Mouse (Mus musculus) stomach, embryonic 16.5 days (tissue): ENCODE measurements around the gene Arap1. TPM values are rescaled to one million over a fixed set of nuclear protein-coding genes. Genes with fewer than 3 reads are reported as not detected.

Source experiments
- ATAC-seq: fragments of 200-750 bp; cut with Nextera tagmentation; 2 replicates; pipeline ENCODE4 v1.8.0; 2017; ENCODE audit warnings: moderate number of reproducible peaks, moderate TSS enrichment; ENCODE audit not compliant: insufficient read depth, low FRiP score
- H3K27ac ChIP-seq: fragments of 300-500 bp; sonication (generic); 2 replicates; pipeline ENCODE4 v1.5.1; 2014; ENCODE audit warnings: low read length
- H3K27me3 ChIP-seq: fragments of 300-500 bp; sonication (generic); 2 replicates; pipeline ENCODE4 v1.6.1; 2014; ENCODE audit warnings: low read length, control low read depth, mixed read lengths; ENCODE audit not compliant: control insufficient read depth, insufficient read depth
- H3K36me3 ChIP-seq: fragments of 300-500 bp; sonication (generic); 2 replicates; pipeline ENCODE4 v1.6.1; 2014; ENCODE audit warnings: low read length; ENCODE audit not compliant: control insufficient read depth, insufficient read depth
- H3K4me1 ChIP-seq: fragments of 300-500 bp; sonication (generic); 2 replicates; pipeline ENCODE4 v1.6.1; 2014; ENCODE audit warnings: low read length, control low read depth, mixed read lengths; ENCODE audit not compliant: control insufficient read depth, insufficient read depth
- H3K4me2 ChIP-seq: fragments of 300-500 bp; sonication (generic); 2 replicates; pipeline ENCODE4 v1.6.1; 2014; ENCODE audit warnings: low read depth, low read length, mixed read lengths
- H3K4me3 ChIP-seq: fragments of 300-500 bp; sonication (generic); replicated peaks from 2 replicates; pipeline ENCODE4 v1.5.1; 2014; ENCODE audit warnings: mild to moderate bottlenecking, low read length
- H3K9ac ChIP-seq: fragments of 300-500 bp; sonication (generic); 2 replicates; pipeline ENCODE4 v1.6.1; 2014; ENCODE audit warnings: low read length
- H3K9me3 ChIP-seq: fragments of 300-500 bp; sonication (generic); replicated peaks from 2 replicates; pipeline ENCODE4 v1.6.1; 2016; ENCODE audit warnings: low read length, control low read depth; ENCODE audit not compliant: control insufficient read depth
- WGBS: fragments of 180-500 bp; shearing (Covaris S2); extraction: QIAGEN DNeasy Blood & Tissue Kit; methylation state at CpG from one replicate; pipeline ENCODE4 v1.1.7; 2014; 5-methylcytosine and 5-hydroxymethylcytosine counted together
- polyA plus RNA-seq: library from polyadenylated mRNA; unstranded; fragments of >200 nt; fragmentation: Nextera tagmentation; extraction: Ambion mirVana; gene quantifications from 2 replicates; pipeline ENCODE4 v1.2.1, GENCODE M21; 2015

Arap1 gene
- polyA plus RNA-seq, 1 experiment from 2014 or later = 105 TPM

DNA sequence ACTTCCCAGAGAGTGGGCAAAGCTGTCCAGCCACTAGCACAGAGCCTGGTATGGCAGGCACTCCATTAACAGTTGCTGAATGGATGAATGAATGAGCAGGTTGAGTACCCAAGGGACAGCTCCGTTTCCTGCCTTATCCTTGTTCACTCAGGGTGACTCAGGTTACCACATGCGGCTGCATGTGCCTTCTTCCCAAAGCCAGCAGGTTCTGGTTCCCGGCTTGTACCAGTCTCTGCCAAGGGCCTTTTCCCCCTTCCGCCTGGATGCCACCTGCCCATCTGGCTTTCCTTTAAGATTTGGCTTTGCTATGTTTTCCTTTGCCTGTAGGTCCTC, 17.1 kb upstream of the Arap1 start:
- ATAC-seq = no peak
- no peak overlapping the region for H3K27ac ChIP-seq
- H3K4me1 ChIP-seq = peaks cover 28% of the 10 kb centered on the region
- no peak overlapping the region for H3K4me3 ChIP-seq
- H3K36me3 ChIP-seq = no peaks in the 10 kb centered on the region
- H3K27me3 ChIP-seq = no peaks in the 10 kb centered on the region
- no peaks in the 10 kb centered on the region for H3K9me3 ChIP-seq
- no peak overlapping the region for H3K4me2 ChIP-seq
- H3K9ac ChIP-seq = 0 out of 2 replicates have a peak overlapping the region, but pooled peaks have one; percentile 3
- 78% methylated on average over 4 of the region's 4 CpGs for WGBS

DNA sequence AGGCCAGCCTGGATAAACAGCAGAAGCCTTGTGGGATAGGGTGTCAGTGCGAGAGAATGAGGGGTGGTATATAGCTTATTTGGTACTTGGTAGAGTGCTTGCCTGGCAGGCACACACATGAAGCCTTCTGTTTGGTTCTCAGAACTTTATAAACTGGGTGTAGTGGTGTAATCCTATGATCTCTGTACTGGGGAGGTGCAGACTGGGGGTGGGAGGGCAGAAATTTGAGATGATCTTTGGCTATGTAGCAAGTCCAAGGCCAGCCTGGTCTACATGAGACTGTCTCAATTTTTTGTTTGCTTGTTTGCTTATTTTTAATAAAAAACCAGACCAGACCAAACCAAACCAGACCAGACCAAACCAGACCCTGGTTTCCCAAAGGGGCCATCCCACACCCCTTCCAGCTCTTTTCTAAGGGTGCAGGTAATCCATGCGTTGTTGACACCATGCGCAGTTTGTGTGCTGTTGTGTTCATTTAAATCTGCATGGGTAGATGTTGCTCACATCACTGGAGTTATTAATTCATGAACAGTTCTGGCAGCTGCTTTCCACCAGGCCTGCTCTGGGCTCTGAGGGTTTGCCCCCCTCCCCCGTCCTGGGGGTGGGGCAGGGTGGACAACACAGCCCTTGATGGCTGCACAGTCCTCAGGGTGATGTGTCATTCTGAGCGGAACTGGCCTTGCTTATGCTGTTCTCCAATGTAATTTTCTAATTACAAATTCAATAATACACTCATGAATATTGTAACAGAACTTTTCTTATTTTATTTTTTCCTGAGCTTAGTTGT, 15.6 kb upstream of the Arap1 start:
- Histone ChIP-seq H3K27me3 (no peaks in the 10 kb centered on the region), H3K9ac (no peak overlapping the region), H3K4me1 (peaks cover 26% of the 10 kb centered on the region), H3K36me3 (no peaks in the 10 kb centered on the region), H3K4me2 (no peak overlapping the region), H3K4me3 (no peak overlapping the region), H3K9me3 (no peaks in the 10 kb centered on the region), H3K27ac (no peak overlapping the region)
- no peak for ATAC-seq
- 79% methylated on average over 5 of the region's 5 CpGs for WGBS

DNA sequence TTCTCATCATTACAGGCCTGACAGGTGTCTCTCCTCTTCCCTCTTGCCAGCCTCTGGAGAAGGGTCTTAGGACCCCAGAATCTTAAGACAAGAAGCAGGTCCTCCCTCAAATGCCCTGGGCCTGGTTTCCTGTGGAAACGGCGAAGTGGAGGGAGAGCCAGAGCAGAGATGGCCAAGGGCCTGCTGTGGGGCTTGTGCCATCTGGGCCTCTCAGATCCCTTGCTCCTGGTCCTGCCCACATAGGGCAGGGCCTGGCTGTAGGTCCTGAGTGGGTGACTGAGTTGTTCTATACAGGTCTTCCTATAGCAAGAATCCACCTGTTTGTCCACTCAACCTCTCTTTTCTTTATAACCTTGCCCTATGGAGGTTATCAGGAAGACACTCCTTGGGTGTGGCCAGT, 12.6 kb upstream of the Arap1 start:
- no peaks in the 10 kb centered on the region for H3K36me3 ChIP-seq
- 73% methylated on average over 2 of the region's 2 CpGs for WGBS
- H3K4me1 ChIP-seq = peaks cover 4% of the 10 kb centered on the region
- no peak overlapping the region for H3K4me2 ChIP-seq
- H3K4me3 ChIP-seq = no peak overlapping the region
- no peaks in the 10 kb centered on the region for H3K9me3 ChIP-seq
- H3K27ac ChIP-seq = no peak overlapping the region
- ATAC-seq = no peak
- H3K27me3 ChIP-seq = no peaks in the 10 kb centered on the region
- H3K9ac ChIP-seq = 0 out of 2 replicates have a peak overlapping the region, but pooled peaks have one; percentile 16

DNA sequence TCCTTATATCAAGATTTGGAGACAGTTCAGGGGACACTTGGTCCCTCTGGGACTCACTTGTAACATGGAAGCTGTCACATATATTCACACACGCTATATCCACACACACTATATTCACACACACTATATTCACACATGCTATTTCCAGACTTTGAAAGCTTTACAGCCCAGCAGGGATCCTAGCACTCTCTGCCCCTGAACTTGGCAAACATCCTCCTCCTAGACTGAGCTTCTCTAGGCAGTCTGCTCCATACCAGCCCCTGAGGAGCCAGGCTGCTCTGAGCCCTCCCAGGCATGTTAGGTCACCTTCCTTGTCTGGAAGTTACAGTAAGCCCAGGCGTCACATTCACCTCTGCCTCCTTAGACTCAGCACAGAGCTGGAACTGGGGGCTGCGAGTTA, 11.2 kb upstream of the Arap1 start:
- Histone ChIP-seq H3K4me2 (no peak overlapping the region), H3K4me3 (no peak overlapping the region), H3K4me1 (no peaks in the 10 kb centered on the region), H3K27me3 (no peaks in the 10 kb centered on the region), H3K9me3 (no peaks in the 10 kb centered on the region), H3K27ac (no peak overlapping the region), H3K9ac (no peak overlapping the region), H3K36me3 (no peaks in the 10 kb centered on the region)
- WGBS = 81% methylated on average over 3 of the region's 3 CpGs
- ATAC-seq = no peak

DNA sequence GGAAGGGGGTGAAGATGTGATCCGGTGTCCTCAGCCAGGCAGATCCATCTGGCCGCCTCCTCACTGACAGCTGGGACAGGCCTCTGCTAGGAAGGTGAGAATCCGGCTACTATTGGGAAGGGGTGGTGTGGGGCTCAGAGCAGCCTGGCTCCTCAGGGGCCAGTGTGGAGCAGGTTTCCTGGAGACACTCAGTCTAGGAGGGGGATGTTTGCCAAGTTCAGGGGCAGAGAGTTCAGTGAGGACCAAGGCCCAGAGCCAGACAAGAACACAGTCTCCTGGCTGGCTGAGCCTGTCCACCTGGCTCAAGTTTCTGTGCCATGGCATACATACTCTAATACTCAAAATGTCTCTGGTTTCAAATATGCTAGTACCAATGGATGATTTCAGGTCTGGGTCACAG, 10.5 kb upstream of the Arap1 start:
- Histone ChIP-seq H3K9ac (no peak overlapping the region), H3K4me2 (no peak overlapping the region), H3K27ac (no peak overlapping the region), H3K4me1 (no peaks in the 10 kb centered on the region), H3K9me3 (no peaks in the 10 kb centered on the region), H3K36me3 (no peaks in the 10 kb centered on the region), H3K4me3 (no peak overlapping the region), H3K27me3 (no peaks in the 10 kb centered on the region)
- WGBS = 74% methylated on average over 3 of the region's 3 CpGs
- ATAC-seq = no peak

DNA sequence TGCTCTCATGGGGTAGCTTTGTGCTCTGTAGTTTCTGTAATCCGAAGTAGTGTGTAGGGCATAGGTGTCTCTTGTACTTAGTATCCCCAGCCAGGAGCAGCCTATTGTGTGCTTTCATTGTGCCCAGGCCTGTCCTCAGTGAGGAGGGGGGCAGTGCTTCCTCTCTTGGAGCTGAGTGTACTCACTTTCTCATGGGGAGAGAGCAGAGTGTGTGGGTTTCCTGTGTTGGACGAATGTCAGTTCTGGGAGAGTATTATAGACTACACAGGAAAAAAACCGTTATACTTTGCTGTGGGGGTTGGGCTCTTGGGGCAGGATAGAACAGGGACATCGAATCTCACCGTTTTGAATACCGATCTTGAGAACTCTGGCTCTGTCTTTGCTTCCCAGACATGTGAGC, 6.5 kb upstream of the Arap1 start:
- Histone ChIP-seq H3K27ac (no peak overlapping the region), H3K9ac (no peak overlapping the region), H3K4me2 (no peak overlapping the region), H3K27me3 (no peaks in the 10 kb centered on the region), H3K36me3 (0 out of 2 replicates have a peak, but pooled peaks cover 3% of the 10 kb centered on the region), H3K9me3 (no peaks in the 10 kb centered on the region), H3K4me1 (no peaks in the 10 kb centered on the region; the same call in 1 of the 2 replicates), H3K4me3 (no peak overlapping the region)
- no peak; the same call in 1 of the 2 replicates for ATAC-seq
- WGBS = 51% methylated on average over 6 of the region's 6 CpGs

DNA sequence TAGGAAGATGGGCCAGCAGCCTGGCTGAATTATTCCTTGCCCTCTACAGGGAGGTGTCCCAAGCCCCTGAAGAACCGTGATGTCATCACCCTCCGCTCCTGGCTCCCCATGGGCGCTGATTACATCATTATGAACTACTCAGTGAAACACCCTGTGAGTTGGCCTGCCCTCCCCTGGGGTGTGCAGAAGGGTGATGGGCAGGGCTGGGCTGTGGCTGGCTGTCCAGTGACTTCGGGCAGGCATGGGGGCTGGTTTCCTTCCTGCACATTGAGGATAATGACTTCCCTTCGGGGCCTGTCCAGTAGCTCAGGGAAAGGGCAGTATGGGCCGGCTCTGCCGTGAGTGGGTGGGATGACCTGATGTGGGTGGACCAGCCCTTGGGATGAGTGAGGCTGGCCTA, 4.7 kb upstream of the Arap1 start:
- Histone ChIP-seq H3K9me3 (no peaks in the 10 kb centered on the region), H3K27me3 (no peaks in the 10 kb centered on the region), H3K4me1 (peaks cover 9% of the 10 kb centered on the region), H3K36me3 (0 out of 2 replicates have a peak, but pooled peaks cover 3% of the 10 kb centered on the region), H3K4me2 (no peak overlapping the region), H3K27ac (no peak overlapping the region), H3K9ac (no peak overlapping the region), H3K4me3 (no peak overlapping the region)
- peak; percentile 15; the same call in 1 of the 2 replicates for ATAC-seq
- 66% methylated on average over 7 of the region's 7 CpGs for WGBS

DNA sequence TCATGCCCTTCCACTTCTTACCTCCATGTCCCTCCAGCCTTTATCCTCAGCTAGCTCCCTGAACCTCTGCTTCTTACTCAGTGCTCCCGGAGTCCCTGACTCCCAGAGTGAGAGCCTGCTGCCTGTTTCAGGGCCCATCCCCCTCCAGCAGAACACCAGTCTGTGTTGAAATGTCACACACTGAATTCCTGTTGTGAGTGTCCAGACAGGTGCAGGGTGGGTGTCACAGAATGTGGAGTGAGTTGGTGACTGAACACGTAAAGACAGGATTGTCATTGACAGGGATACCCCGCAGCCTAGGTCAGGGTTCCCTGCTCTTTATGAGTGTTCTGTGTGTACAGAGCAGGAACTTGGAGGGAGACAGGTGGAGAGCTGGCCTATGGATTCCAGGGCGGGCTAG, 3.0 kb upstream of the Arap1 start:
- H3K9me3 ChIP-seq = no peaks in the 10 kb centered on the region
- H3K9ac ChIP-seq = no peak overlapping the region
- peaks cover 15% of the 10 kb centered on the region for H3K4me1 ChIP-seq
- H3K27ac ChIP-seq = no peak overlapping the region
- no peak overlapping the region for H3K4me3 ChIP-seq
- H3K36me3 ChIP-seq = 0 out of 2 replicates have a peak, but pooled peaks cover 3% of the 10 kb centered on the region
- no peak overlapping the region for H3K4me2 ChIP-seq
- no peak for ATAC-seq
- WGBS = 55% methylated on average over 4 of the region's 4 CpGs
- H3K27me3 ChIP-seq = no peaks in the 10 kb centered on the region

DNA sequence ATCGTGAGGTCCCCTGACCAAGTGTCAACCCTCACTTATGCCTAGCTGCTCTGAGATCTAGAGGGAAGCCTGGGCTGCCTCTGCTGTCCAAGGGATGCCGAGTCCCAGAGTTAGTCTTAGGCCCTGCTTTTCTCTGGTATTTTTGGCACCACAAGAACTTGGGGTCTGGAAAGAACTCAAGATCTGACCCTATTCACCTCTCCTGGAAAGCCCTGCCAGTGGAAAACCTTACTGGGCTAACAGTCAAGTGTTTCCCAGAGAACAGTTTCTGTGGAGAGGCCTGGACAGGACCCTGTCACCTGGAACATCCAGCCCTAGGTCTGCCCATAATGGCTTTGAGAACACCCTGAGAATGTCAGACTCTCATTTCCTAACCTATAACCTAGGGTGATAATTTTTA, 876 bp upstream of the Arap1 start:
- no peak overlapping the region for H3K27ac ChIP-seq
- no peak for ATAC-seq
- WGBS = 47% methylated on average over 2 of the region's 2 CpGs
- 0 out of 2 replicates have a peak, but pooled peaks cover 3% of the 10 kb centered on the region for H3K36me3 ChIP-seq
- no peaks in the 10 kb centered on the region for H3K27me3 ChIP-seq
- H3K4me1 ChIP-seq = peaks cover 15% of the 10 kb centered on the region
- H3K4me2 ChIP-seq = peak overlapping the region; percentile 94
- peak overlapping the region; percentile 71; the same call in 1 of the 2 replicates for H3K9ac ChIP-seq
- no peaks in the 10 kb centered on the region for H3K9me3 ChIP-seq
- no peak overlapping the region for H3K4me3 ChIP-seq
